Mouse (Mus musculus): ENCODE results near the gene Usp47.

Usp47 gene

DNA sequence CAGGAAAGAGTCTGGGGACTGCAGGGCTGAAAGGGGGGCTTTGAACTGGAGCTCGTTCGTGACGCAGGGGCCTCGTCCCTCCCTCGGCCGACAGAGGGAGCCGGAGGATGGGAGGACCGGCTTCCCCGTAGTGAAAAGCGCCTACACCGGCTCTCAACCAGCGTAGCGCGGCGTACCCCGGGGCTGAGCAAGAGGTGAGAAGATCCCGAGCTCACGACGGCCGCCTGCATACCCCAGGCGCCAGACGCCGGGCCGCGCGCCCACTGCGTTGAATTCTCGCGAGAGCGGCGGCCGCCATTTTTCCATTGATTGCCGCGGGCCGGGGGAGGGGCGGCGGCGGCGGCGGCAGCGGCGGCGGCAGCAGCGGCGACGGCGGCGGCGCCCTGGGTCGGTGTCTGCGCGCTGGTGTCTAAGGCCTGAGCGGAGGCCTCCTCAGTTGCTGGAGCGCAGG is at the start of gene Usp47:
TSS of gene Usp47 (plus strand) at position 355 of the 451 bp plus-strand sequence.
- DNase-seq = peak; percentile 95

DNA sequence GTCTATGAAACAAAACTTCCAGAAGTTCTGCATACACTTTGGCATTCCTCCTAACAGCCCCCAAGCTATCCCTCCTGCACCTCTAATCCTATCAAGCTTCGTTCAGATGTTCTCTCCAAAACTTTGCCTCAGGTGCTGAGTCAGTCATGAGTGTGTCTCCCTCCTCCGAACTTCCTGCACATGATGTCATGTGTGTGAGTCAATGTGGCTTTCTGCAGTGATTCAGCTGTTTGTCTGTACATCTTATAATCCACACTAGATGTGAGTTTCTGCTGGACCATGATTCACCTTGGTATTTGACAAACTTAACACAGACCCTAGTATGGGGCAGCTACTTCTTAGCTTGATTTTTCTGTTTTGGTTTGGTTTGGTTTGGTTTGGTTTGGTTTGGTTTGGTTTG is 46.9 kb upstream of the Usp47 start:
- DNase-seq = no peak

DNA sequence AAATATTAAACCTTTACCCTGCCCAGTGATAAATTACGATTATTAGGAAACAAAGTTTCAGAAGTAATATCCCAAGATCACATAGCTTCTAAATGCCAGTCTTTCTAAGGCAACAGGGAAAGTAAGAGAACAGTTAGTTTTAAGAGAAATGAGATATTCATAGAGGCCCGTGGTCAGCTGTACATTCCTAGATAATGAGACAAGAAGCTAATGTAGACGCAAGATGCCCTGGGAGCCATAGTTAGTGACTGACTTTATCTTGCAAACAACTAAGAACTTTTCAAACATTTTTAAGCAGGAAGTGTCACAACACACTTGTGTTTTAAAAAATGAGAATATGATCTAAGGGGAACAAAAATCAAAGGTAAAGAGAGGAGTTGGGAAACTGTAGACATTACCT is 45.4 kb upstream of the Usp47 start:
- DNase-seq = no peak

DNA sequence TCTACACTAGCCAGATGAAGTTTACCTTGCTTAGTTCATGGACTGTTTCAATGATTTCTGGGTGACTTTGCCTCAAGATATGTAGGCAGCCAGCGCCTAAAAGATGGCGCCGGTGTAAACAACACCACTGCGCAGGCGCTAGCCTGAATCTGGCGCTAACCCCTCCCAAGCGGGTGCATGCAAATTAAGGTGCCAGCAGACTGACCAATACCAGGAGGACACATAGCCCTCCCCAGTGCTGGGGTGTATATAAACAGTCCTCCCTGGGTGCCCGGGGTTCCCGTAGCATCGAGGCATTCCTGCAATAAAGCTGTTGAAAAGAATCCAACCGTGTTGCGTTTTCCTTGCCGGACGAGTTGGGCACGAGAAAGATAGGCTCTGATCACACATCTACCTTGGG is 41.0 kb upstream of the Usp47 start:
- no peak for DNase-seq

DNA sequence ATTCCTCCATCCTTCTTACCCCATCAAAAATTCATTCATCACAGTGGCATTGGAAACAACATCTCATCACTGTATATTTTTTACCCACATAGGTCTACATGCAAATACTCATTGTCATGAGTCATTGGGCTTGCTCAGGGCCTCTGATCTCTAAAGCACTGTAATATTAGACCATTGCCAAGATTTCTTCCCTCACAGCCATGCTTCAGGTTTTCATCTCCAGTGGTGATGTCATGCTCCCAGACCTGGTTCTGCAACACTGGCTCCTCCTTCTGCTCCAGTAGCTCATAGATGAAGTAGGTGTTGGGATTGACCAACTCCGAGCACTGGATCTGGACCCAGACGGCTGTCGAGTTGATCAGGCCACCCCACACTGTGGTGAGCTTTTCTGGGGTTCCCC is 38.8 kb upstream of the Usp47 start:
- DNase-seq = no peak

DNA sequence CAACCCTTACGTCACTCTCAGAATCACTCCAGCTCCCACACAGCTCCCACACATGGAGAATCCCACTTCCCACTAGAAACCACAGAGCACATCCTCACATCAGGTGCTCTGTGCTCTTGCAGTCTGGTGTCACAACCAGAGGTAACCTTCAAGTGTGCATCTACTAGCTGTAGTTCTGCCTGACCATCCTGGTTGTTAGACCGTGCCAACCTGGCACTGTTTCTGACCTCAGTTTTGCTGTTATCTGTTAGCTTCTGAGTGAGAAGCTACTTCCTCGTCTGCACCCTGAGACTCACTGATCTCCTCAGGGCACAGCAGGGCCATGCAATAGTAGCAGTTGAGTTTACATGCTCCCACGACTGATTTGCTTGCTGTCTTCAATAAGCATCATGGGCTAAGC is 38.0 kb upstream of the Usp47 start:
- no peak for DNase-seq

DNA sequence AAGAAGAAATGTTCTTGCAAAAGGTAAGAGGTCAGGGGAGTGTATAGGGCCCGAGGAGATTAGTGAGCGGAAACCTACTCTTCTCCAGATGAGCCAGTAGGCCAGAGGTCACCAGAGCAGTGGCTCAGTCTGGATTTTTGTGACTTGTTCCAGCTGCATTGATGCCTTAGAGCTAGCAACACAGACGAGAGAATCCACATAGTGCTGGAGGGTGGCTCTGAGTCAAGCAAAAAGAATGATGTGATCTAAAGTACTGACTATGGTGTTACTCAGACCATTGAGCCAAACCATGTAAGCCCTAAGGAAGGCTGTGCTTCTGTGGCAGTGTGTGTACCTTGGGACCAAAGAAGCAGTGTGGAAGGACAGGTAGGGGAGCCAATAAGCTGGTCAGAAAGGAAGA is 36.4 kb upstream of the Usp47 start:
- DNase-seq = no peak

DNA sequence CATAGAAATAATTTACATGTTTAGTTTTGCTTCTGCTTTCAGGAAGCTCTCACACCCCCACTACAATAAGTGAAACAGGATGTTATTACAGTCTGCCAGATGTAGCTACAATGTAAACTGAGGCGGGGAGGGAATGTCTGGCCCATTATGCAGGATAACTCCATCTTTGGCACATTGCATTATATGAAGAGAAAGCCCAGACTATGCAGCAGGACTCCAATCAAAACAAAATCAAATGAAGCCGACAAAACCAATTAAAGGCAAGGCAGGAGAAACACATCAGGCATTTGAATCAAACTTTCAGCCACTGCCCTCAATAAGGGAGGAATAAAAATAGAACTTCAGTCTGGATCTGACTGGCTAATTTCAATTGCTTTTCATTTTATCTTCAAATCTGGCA is 25.9 kb upstream of the Usp47 start:
- no peak for DNase-seq

DNA sequence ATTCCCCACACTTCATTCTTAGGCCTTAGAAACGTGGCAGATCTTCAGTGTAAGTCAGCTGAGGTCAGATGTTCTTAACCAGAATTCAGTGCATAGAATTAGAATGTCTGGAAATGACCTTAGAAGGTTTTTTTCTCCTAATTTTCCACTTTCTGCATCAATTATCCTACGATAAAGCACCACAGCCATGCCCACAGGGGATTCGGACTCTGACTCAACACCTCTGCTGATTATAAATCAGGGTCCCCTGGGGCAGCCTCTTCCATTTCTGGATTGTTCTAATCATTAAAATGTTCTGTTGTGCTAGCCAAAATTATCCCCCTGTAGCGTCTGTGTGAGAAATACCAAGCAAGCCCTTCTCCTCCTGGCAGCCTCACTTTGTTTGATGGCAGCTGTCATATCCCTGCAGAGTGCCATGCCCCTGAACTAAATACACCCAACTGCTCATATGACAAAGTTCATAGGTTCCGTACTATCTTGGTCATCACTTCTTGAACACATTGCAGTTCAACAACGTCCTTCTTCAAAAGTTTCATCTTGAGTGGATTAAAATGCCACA is 24.8 kb upstream of the Usp47 start:
- peak in 1 of 2 experiments; percentile 19 for DNase-seq

DNA sequence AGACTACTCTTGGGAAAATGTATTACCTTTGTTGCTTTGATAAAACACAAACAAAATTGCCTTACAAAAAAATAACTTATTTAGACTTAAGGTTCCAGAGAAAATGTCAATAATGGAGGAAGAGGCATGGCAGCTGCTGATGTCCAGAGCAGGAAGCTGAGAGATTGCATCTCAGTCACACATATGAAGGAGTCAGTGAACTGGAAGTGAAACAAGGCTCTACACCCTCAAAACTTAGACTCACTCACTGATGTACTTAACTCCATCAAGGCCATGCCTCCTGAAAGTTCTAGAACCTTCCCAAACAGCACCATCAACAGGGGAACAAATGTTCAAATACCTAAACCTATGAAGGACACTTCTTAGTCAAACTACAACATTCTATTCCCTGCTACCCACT is 23.9 kb upstream of the Usp47 start:
- DNase-seq = no peak

DNA sequence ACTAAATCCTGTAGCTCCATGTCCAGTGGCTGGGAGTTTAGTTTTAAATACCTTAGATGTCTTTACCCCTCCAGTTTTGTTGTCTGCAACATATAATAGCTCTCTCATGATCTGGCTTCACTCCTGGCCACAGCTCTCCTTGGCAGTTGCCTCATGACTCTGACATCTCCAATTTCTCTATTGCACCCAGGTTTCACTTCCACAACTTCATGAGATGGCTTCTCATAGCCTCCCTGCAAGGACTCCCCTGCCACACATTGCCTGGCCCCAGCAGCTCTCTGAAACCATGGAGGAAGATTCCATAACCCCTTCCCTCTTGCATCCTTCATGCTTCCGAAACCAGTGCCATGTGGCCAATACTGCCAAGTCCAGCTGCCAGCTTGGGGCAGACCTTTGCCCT is 23.1 kb upstream of the Usp47 start:
- no peak for DNase-seq

DNA sequence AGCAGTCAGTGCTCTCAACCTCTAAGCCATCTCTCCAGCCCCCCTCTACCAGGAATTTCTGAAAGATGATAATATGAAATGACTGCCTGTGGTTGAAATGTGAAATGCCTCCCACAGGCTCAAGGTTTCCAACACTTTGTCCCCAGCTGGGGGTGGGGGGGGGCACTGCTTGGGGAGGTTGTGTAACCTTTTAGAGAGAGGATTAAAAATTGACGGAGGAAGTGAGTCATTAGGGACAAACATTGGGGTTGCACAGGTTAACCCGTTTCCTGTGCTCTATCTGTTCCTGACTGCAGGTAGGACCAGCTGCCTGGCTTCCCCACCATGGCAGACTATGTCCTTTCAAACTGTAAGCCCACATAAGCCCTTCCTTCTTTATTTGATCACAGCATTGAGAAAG is 12.8 kb upstream of the Usp47 start:
- DNase-seq = no peak

DNA sequence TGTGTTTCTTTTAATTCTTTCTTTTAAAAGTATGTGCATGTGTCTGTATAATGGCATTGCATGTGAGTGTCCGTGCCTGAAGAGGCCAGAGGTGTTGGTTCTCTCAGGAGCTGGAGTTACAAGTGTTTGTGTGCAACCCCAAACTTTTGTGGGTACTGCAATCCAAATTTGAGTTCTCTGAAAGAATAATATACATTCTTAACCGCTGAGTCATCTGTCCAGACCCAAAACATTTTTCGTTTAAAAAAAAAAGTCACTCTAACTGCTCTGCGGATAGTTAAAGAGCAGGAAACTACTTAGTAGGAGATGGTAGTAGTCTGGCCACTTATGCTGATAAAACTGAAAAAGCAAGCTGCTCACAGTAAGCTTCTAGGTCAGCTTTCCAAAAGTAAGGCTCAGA is 12.3 kb upstream of the Usp47 start:
- DNase-seq = no peak

DNA sequence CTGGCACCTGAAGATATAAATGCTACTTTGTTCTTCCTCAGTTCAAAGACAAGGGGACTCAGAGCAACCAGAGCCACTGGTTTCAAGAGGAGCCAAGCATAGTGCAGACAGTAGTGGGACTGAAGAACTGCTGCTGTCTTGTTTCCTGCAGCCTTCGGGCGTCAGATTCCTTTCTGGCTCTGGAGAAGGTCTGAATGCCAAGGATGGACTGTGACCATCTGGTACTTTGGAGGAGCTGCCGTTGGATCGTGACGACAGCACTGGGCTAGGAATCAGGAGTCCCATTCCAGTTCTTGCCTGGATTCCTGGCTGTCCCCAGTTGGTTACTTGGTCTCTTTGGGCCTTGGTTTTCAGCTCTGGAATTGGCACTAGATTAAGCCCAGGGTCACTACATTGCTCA is 11.2 kb upstream of the Usp47 start:
- peak; percentile 97 to 98 for DNase-seq

DNA sequence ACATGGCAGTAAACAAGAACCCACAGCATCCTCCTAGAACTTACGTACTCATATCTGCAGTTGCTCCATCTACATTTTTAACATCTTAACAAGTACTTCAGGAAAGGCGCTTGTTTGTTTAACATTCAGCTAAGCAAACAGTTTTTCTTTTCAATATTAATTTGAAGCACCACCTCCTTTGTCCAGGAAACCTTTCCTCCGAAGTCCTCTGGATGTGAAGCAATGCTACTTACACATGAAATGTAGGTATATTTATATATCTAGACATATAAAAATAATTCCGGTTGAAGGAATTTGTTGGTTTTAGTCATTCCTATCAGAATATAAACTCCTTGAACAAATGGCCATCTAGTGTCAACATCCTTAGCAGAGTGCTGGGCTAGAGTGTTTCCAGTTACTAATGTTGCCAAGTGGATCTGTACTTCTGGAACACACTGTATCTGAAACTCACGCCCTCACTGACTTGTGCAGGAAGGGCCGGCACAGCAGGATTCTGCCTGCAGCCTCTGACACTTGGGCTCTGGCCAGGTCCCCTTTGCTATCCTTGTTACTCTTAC is 10.6 kb upstream of the Usp47 start:
- DNase-seq = peak; percentile 47 to 60

DNA sequence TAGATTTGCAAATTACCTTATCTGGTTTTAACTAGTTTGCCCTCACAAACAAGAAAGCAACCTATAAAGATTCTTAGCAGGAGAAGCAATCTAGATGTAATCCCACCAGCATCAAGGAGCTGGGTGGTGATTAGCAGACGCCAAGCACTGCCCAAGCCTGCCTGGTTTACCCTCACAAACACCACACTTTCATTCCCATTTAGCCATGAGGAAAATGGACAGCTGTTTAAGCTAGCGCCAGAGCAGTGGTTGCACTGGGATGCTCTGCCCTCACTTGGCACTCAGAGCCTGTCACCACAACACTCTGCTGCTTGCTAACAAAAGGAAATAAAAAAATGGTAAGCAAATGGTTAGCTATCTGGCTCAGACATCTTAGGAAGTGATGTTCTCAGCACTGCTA is 9.2 kb upstream of the Usp47 start:
- no peak for DNase-seq

DNA sequence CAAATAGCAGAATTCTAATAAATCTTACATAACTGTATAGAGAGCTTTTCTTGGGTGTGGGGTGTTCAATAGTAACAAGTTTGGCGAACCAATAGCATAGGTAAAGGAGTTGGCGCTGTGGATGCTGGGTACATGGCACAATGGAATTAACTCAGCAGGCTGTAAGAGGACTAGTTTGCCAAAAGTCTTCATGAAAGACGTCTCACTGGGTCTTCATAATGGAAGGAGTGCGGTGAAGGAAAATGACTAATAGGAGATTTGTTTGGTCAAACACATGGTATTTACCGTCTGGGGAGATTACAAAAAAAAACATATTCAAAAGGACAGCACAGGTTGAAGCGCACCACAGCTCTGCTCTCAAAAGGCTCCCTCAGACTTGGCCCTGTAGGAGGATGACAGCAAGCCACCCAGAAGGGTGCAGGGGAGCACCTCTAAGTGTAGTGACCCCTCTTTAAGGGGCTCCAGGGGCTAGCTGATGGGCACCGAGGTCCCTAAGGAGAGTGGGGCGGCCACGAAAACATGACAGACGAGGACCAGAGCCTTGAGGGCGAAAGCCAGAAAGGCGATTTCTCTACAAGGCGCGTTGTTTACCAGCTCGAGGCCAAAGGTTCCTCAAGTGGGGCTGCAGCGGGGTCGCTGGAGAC is 676 bp upstream of the Usp47 start:
- peak in 1 of 2 experiments; percentile 15 for DNase-seq

DNA sequence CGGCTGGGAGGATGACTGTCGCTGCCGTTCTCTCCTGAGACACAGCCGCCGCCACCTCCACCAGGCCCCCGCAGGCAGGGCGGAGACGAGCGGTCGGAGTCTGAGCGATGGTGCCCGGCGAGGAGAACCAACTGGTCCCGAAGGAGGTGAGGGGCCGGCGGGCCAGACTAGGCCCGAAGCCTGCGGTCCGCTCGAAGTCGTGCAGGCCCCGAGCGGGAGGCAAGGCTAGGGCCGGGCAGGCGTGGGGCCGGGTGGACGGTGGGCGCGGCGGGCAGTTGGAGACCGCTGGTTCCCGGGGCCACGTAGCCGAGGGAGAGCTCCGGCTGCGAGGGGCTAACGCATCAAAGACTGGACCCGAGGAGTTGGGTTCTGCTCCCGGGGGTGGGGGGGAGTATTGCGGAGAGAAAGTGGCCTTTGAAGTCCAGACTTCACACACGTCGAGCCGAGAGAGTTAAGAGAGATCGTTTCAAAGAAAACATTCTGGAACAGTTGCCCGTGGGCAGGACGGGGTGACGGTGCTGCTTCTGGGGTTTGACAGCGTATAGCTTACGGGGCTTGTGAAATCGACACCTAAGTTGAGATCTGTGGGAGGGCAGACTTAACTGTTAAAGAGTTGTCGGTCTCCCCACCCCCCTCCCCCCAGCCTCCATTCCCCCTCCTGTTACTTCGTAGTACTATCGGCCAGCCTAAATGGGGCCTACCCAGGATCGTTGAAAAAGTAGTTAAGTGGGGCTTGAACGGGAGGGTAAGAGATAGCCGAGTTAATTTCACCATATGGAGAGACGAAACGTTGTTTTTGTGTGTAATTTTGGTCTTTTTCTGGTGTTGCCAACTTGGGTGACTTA is 519 bp downstream of the Usp47 start:
- DNase-seq = no peak

DNA sequence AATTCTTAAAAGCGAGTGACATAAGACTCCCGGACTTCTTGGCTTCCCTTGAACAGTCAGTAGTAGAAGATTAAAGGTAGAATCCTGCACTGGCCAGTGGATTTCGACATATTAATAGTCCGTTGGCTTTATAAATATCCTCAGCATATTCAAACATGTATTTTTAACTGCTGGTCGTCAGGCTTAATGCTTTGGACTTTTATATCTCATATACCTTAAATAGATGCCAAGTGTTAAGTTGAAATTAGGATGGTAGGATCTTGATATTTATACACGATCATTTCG is 1.1 kb downstream of the Usp47 start:
- DNase-seq = no peak

DNA sequence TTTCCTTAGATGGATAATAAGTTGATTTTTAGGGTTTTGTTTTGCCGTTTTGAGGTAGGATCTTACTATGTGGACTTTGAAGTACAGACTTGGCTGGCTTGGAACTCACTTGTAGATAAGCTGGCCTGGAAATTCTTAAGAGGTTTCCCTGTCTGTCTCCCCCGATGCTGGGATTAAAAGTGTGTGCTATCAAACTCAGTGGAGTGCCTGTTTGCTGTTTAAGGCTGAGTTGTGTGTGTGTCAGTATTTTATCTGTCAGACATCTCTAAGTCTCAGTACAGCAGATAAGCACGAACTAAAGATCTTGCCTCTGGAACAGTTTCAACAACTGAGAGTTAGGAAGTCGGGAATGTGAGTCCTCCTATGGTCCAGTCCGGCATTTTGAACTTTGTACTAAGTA is 1.6 kb downstream of the Usp47 start:
- DNase-seq = no peak

DNA sequence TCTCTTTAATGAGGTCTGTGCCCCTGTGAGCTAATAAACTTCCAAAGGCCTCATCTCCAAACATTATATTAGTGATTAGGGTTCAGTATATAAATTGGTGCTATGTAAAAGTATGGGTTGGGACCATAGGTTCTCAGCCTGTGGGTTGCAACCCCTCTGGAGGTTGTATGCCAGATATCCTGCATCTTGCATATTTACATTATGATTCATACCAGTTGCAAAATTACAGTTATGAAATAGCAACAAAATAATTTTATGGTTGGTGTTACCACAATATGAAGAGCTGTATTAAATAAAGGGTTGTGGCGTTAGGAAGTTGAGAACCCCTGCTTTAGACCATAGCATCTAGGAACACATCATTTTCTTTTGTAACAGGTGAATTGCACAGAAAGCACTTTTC is 7.3 kb downstream of the Usp47 start:
- DNase-seq = no peak

DNA sequence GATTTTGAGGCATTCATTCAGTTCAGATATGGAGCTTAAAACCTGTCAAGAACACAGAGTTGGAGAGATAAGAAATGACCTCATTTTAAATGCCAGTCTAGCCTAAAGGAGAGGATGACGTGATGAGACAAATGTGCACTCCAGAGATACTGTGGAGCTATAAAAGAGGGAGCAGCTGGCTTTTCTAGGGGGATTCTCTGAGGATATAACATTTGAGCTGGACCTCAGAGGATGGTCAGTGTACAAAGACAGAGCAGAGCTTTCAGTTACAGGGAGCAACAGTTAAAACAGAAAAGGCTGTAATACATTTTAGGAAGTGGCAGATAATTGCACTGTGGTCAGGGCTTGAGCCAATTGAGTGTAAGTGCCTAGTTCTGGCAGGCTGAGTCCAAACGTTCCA is 12.5 kb downstream of the Usp47 start:
- DNase-seq = no peak

DNA sequence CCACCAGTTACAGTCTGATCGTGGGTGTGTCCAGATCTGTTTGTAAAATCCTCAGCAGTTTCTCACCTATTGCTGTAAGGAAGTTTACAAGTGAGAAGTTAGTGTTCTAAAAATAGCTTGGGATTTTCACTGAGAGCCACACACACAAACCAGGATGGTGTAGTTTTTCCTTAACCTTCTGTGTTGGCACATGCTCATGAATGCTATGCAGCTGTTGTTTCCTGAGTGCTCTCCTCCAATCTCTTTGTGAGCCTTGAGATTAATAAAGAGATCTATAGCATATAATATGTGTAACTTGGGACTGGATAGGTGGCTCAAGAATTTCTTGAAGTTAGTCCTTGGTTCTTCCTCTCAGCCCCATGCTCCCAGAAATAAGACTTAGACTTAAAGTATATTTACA is 13.3 kb downstream of the Usp47 start:
- DNase-seq = no peak

DNA sequence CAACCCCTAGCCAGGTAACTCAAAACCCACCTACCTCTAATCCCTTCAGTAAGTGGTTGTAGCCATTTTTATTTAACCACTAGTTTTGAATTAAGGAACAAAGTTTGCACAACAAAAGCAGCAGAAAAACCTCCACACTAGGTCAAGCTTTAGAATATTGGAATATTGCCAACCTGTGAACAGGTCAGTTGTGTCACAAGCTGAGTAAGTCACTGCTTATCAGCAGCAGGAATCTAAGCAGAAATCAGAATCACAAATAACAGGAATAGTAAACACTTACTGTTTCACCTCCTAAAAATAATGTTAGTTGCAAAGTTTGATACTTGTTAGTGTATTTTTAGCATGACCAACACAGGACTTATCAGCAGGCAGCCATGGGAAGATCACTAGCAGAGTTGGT is 17.0 kb downstream of the Usp47 start:
- DNase-seq = no peak
